Mouse (Mus musculus): ENCODE measurements at regions not wholly inside any gene's neighbourhood (a gene's known extent, or its start where the extent isn't known, plus 50 kb on each side); places are given as distances from the start of the nearest gene placed in this dataset.

DNA sequence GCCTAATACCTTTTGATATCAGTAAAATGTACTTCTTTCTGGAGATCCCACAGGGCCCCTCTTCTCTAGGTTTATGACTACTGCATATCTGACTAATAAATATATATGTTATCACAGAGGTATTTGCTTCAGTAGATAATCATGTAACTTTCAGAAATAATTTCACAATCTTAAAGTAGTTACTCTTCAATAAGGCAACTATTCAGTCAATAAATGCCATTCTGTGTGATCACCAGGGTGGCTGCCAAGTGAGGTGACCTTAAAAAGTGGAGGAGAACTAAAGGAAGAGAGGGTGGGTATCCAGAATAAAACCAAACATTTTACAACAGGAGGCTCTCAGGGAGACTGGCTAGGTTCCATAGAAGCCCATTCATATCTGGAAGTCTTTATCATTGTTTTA is 748.4 kb downstream of the Inhba start:
- Histone ChIP-seq H3K9ac (ENCODE audit: low read length) (no peak overlapping the region), H3K9me3 (ENCODE audit: control insufficient read depth, low read length) (no peaks in the 10 kb centered on the region), H3K4me3 (ENCODE audit: low read depth, low read length) (no peak overlapping the region), H3K27me3 (ENCODE audit: control insufficient read depth, insufficient read depth, low read length) (no peaks in the 10 kb centered on the region), H3K4me2 (replicated peaks; ENCODE audit: low read depth) (no peak overlapping the region), H3K36me3 (ENCODE audit: control insufficient read depth, insufficient read depth, low read length) (no peaks in the 10 kb centered on the region), H3K4me1 (replicated peaks; ENCODE audit: control insufficient read depth, insufficient read depth) (no peaks in the 10 kb centered on the region; the same call in 1 of the 2 replicates), H3K27ac (replicated peaks) (no peak overlapping the region)
- no peak for TF ChIP-seq EP300 (optimal IDR thresholded peaks at IDR 0.05)
- no peak for TF ChIP-seq CTCF (IDR thresholded peaks at IDR 0.05; ENCODE audit: low read depth)
- DNase-seq (ENCODE audit: low spot score) (no peak), ATAC-seq (ENCODE audit: low FRiP score, low TSS enrichment) (no peak)

GRCm38 (mm10) chr13:16761415-16761814 is 749.8 kb downstream of the Inhba start:
- Histone ChIP-seq H3K36me3 (ENCODE audit: control insufficient read depth, insufficient read depth, low read length) (no peaks in the 10 kb centered on the region), H3K27me3 (ENCODE audit: control insufficient read depth, insufficient read depth, low read length) (no peaks in the 10 kb centered on the region), H3K9me3 (ENCODE audit: control insufficient read depth, low read length) (no peaks in the 10 kb centered on the region), H3K4me1 (replicated peaks; ENCODE audit: control insufficient read depth, insufficient read depth) (no peaks in the 10 kb centered on the region; the same call in 1 of the 2 replicates), H3K9ac (ENCODE audit: low read length) (no peak overlapping the region), H3K4me2 (replicated peaks; ENCODE audit: low read depth) (no peak overlapping the region), H3K27ac (replicated peaks) (no peak overlapping the region), H3K4me3 (ENCODE audit: low read depth, low read length) (no peak overlapping the region)
- TF ChIP-seq EP300 (optimal IDR thresholded peaks at IDR 0.05) (no peak), CTCF (IDR thresholded peaks at IDR 0.05; ENCODE audit: low read depth) (peak; percentile 41)
- ATAC-seq (ENCODE audit: low FRiP score, low TSS enrichment): peak; percentile 73; the same call in 1 of the 2 replicates
- peak; percentile 16 for DNase-seq (ENCODE audit: low spot score)
- 38% methylated on average over 4 of the region's 4 CpGs for WGBS

DNA sequence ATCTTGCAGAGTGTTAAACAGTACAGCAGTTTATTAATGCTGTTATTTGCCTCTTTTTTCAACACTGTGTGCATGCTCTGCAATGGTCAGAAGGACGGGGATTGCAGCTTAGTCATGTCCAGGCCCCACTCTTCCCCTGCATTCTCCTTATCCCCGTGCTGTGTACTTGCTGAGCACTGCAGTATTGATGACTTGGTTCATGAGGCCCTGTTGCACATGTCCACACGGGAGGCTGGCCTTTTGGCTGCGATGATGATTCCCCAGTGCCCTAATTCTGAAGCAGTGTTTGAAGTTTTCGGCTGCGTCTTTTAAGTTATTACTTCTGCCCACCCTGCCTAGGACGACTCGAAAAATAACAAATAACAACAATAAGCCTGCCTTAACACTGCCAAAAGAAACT is 750.7 kb downstream of the Inhba start:
- DNase-seq (ENCODE audit: low spot score): no peak
- 91% methylated on average over 8 of the region's 8 CpGs for WGBS

DNA sequence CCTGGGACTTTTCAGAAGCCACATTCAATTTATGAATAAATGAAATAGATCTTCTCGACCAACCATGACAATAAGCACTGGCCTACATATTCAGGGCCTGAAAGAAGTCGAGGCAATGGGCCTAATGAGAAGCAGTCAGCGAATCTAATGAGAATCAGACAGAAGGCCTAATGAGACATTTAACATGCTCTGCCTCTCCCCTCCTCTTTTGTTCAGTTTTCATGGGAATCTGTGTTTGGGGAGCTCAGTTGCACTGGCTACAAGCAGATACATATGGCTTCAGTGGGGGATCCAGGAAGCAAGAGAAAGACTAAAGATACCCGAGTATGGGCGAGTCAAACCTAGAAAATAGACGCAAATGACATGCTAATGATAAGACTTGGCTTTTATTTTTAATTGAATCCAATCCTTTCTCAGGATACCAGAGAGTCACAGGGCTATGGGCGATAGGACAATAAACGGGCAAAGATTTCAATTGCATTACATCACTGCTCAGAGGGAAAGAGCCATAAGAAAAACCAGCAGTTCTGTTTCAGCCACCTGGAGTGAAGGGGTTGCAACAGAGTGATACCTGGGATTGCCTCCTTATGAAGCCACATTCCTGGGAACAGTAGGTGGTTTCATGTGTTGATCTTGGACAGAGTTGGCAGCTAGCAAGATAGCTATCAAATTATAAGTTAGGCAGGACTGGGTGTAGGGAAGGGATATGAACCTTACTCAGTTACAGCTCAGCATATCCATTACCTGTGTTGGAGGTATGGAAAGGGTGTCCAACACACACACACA is 751.3 kb downstream of the Inhba start:
- Histone ChIP-seq H3K9me3 (ENCODE audit: control insufficient read depth, low read length) (no peaks in the 10 kb centered on the region), H3K27me3 (ENCODE audit: control insufficient read depth, insufficient read depth, low read length) (no peaks in the 10 kb centered on the region), H3K36me3 (ENCODE audit: control insufficient read depth, insufficient read depth, low read length) (no peaks in the 10 kb centered on the region), H3K27ac (replicated peaks) (no peak overlapping the region), H3K9ac (ENCODE audit: low read length) (no peak overlapping the region), H3K4me3 (ENCODE audit: low read depth, low read length) (no peak overlapping the region), H3K4me2 (replicated peaks; ENCODE audit: low read depth) (no peak overlapping the region), H3K4me1 (replicated peaks; ENCODE audit: control insufficient read depth, insufficient read depth) (no peaks in the 10 kb centered on the region; the same call in 1 of the 2 replicates)
- DNase-seq (ENCODE audit: low spot score): no peak
- no peak for ATAC-seq (ENCODE audit: low FRiP score, low TSS enrichment)
- 91% methylated on average over 8 of the region's 8 CpGs for WGBS
- no peak for TF ChIP-seq EP300 (optimal IDR thresholded peaks at IDR 0.05)
- TF ChIP-seq CTCF (IDR thresholded peaks at IDR 0.05; ENCODE audit: low read depth): no peak

More for the DNA sequence above, 750.7 kb downstream of the Inhba start:
- Histone ChIP-seq H3K4me3 (ENCODE audit: low read depth, low read length) (no peak overlapping the region), H3K4me1 (replicated peaks; ENCODE audit: control insufficient read depth, insufficient read depth) (no peaks in the 10 kb centered on the region; the same call in 1 of the 2 replicates), H3K4me2 (replicated peaks; ENCODE audit: low read depth) (no peak overlapping the region), H3K9ac (ENCODE audit: low read length) (no peak overlapping the region), H3K27me3 (ENCODE audit: control insufficient read depth, insufficient read depth, low read length) (no peaks in the 10 kb centered on the region), H3K27ac (replicated peaks) (no peak overlapping the region), H3K9me3 (ENCODE audit: control insufficient read depth, low read length) (no peaks in the 10 kb centered on the region), H3K36me3 (ENCODE audit: control insufficient read depth, insufficient read depth, low read length) (no peaks in the 10 kb centered on the region)
- TF ChIP-seq EP300 (optimal IDR thresholded peaks at IDR 0.05) (no peak), CTCF (IDR thresholded peaks at IDR 0.05; ENCODE audit: low read depth) (no peak)
- ATAC-seq (ENCODE audit: low FRiP score, low TSS enrichment): no peak

GRCm38 (mm10) chr13:16763746-16764145 is 752.1 kb downstream of the Inhba start:
- H3K9me3 ChIP-seq (ENCODE audit: control insufficient read depth, low read length): no peaks in the 10 kb centered on the region
- no peaks in the 10 kb centered on the region; the same call in 1 of the 2 replicates for H3K4me1 ChIP-seq (replicated peaks; ENCODE audit: control insufficient read depth, insufficient read depth)
- H3K4me3 ChIP-seq (ENCODE audit: low read depth, low read length): no peak overlapping the region
- no peaks in the 10 kb centered on the region for H3K27me3 ChIP-seq (ENCODE audit: control insufficient read depth, insufficient read depth, low read length)
- H3K9ac ChIP-seq (ENCODE audit: low read length): no peak overlapping the region
- TF ChIP-seq EP300 (optimal IDR thresholded peaks at IDR 0.05): no peak
- TF ChIP-seq CTCF (IDR thresholded peaks at IDR 0.05; ENCODE audit: low read depth): peak; percentile 87
- H3K4me2 ChIP-seq (replicated peaks; ENCODE audit: low read depth): no peak overlapping the region
- WGBS: 3% methylated on average over 2 of the region's 2 CpGs
- H3K27ac ChIP-seq (replicated peaks): no peak overlapping the region
- no peaks in the 10 kb centered on the region for H3K36me3 ChIP-seq (ENCODE audit: control insufficient read depth, insufficient read depth, low read length)
- ATAC-seq (ENCODE audit: low FRiP score, low TSS enrichment) (0 out of 2 replicates have a peak, but pooled peaks have one; percentile 61), DNase-seq (ENCODE audit: low spot score) (peak; percentile 27)

DNA sequence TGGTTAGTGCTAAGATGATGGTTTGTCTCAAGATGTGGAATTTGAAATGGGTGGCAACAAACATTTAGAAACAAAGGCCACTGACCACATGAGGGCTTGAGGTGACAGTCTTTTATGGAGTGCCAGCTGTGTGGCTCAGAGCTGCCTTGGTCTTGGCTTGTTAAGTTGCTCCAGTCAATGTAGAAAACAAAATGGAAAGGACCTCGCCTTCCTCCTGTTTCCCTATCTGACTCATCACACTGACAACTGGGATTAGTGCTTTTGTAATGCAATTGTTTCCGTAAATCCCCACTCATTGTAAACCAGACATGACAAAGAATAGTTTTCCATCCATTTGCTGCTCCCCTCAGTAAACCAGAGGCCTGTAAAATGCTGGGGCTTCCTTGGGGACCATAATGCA is 757.8 kb downstream of the Inhba start:
- Histone ChIP-seq H3K4me1 (replicated peaks; ENCODE audit: control insufficient read depth, insufficient read depth) (no peaks in the 10 kb centered on the region), H3K27ac (replicated peaks) (no peak overlapping the region), H3K36me3 (ENCODE audit: control insufficient read depth, insufficient read depth, low read length) (no peaks in the 10 kb centered on the region), H3K9ac (ENCODE audit: low read length) (no peak overlapping the region), H3K4me2 (replicated peaks; ENCODE audit: low read depth) (no peak overlapping the region), H3K27me3 (ENCODE audit: control insufficient read depth, insufficient read depth, low read length) (no peaks in the 10 kb centered on the region), H3K4me3 (ENCODE audit: low read depth, low read length) (no peak overlapping the region), H3K9me3 (ENCODE audit: control insufficient read depth, low read length) (no peaks in the 10 kb centered on the region)
- no peak for TF ChIP-seq EP300 (optimal IDR thresholded peaks at IDR 0.05)
- TF ChIP-seq CTCF (IDR thresholded peaks at IDR 0.05; ENCODE audit: low read depth): no peak
- ATAC-seq (ENCODE audit: low FRiP score, low TSS enrichment) (no peak), DNase-seq (ENCODE audit: low spot score) (no peak)
- WGBS: 67% methylated on average over 2 of the region's 2 CpGs

Data from stomach, postnatal 0 days (tissue).